Mouse (Mus musculus) small intestine, adult 2 months (tissue): Measurements from ENCODE around the gene Sult1e1. TPM values are rescaled to one million over a fixed set of nuclear protein-coding genes. Genes with fewer than 3 reads are reported as not detected.

Experiments used
- H3K27ac ChIP-seq: fragments of 200-500 bp; 2 replicates; pipeline ENCODE4 v1.5.1; 2012; ENCODE audit warnings: low read depth, low read length, control low read depth, inconsistent platforms; ENCODE audit not compliant: insufficient read depth
- H3K27me3 ChIP-seq: fragments of 200-500 bp; 2 replicates; pipeline ENCODE4 v1.6.1; 2012; ENCODE audit warnings: mild to moderate bottlenecking, moderate library complexity, low read length, inconsistent platforms; ENCODE audit not compliant: control insufficient read depth, insufficient read depth
- H3K36me3 ChIP-seq: fragments of 200-500 bp; 2 replicates; pipeline ENCODE4 v1.6.1; 2012; ENCODE audit warnings: mild to moderate bottlenecking, low read length, control low read depth, inconsistent platforms; ENCODE audit not compliant: control insufficient read depth, insufficient read depth
- H3K4me1 ChIP-seq: fragments of 200-500 bp; 2 replicates; pipeline ENCODE4 v1.6.1; 2012; ENCODE audit warnings: low read length, inconsistent platforms, mixed read lengths; ENCODE audit not compliant: control insufficient read depth, insufficient read depth, insufficient read length
- H3K4me3 ChIP-seq: fragments of 200-500 bp; 2 replicates; pipeline ENCODE4 v1.5.1; 2012; ENCODE audit warnings: low read depth, mild to moderate bottlenecking, control low read depth, inconsistent platforms, low read length, moderate library complexity
- CTCF ChIP-seq: fragments of 200-500 bp; IDR thresholded peaks from 2 replicates; pipeline ENCODE4 v1.5.1; 2012; ENCODE audit warnings: low read depth, mild to moderate bottlenecking, control low read depth, inconsistent platforms, low read length, moderate library complexity, mixed read lengths; ENCODE audit not compliant: insufficient replicate concordance, insufficient read length; ENCODE audit errors: extremely low read depth
- POLR2A ChIP-seq: fragments of 200-500 bp; IDR thresholded peaks from 2 replicates; pipeline ENCODE4 v1.6.1; 2012; ENCODE audit warnings: low read depth, mild to moderate bottlenecking, control low read depth, inconsistent platforms, low read length, moderate library complexity
- WGBS: fragments of 180-500 bp; shearing (Covaris S2); methylation state at CpG from one replicate; pipeline ENCODE4 v1.1.7; 2018; 5-methylcytosine and 5-hydroxymethylcytosine counted together
- polyA plus RNA-seq: library from polyadenylated mRNA; depleted of rRNA; stranded (reverse); fragments of >200 nt; gene quantifications from 2 replicates; pipeline ENCODE4 v1.2.3, GENCODE M21; 2012; rRNA removed

Gene Sult1e1
- polyA plus RNA-seq, result not detected in 2 replicates

DNA sequence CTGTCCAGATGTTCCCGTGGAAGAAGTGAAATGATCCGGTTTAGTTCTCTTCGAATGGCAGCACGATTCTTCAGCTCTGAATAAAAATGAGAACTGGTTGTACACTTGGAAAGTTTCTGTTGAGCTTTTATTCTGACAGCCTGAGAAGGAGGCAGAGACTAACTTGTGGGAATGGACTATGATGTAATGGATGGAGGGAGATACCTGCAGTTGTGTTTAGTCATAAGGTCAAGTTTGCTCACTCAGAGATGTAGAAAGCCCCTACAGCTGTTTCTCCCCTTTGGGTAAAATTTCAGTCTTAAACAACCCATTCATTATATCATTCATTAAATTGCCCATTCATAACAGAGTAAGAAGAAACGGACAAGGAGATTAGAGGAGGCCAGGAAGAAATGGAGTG, at the start of gene Sult1e1:
Sult1e1 (minus strand) TSS at position 101 of the 400 bp plus-strand sequence.
- H3K4me1 ChIP-seq, result no peaks in the 10 kb centered on the region
- no peak within 1 kb of the TSS for H3K27ac ChIP-seq
- no peak within 1 kb of the TSS for H3K4me3 ChIP-seq
- no peaks in the 10 kb centered on the region for H3K36me3 ChIP-seq
- WGBS, result 82% methylated on average over 5 of the region's 5 CpGs
- TF ChIP-seq CTCF (no peak), POLR2A (no peak)
- H3K27me3 ChIP-seq, result no peaks in the 10 kb centered on the region

DNA sequence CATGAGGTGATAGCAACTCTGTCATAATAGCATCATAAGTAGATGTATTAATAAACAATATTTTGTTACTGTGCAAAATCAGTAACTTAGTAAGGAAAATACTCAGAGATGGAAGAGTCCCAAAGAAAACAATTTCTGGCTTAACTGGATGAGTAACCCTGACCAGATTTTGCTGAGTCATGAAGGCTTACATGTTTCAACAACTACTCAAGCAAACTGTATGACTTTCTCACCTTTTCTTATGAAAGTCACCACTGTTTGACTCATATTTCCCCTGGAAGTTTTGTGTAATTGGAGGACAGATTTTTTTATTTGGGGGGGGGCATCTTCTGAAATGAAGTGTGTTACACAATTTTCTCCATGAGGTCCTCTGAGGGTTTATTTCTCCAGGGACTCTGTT, 31.3 kb upstream of the Sult1e1 start:
- no peaks in the 10 kb centered on the region for H3K36me3 ChIP-seq
- H3K27ac ChIP-seq, result no peak overlapping the region
- no peak overlapping the region for H3K4me3 ChIP-seq
- no peaks in the 10 kb centered on the region for H3K4me1 ChIP-seq
- no peak for TF ChIP-seq CTCF
- no peak for TF ChIP-seq POLR2A
- no peaks in the 10 kb centered on the region for H3K27me3 ChIP-seq

DNA sequence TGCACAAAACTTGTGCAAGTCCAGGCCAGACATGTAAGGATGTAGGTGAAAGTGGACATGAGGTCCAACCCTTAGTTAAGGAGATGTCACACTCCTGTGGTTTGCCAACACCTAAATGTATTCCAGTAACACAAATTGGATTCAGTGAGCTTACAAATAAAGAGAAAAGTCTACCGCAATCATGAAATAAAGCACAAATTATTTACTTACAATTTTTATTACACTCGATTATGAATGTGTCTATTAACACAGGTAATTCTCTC, 23.7 kb upstream of the Sult1e1 start:
- Histone ChIP-seq H3K27ac (no peak overlapping the region), H3K4me3 (no peak overlapping the region), H3K36me3 (no peaks in the 10 kb centered on the region), H3K4me1 (no peaks in the 10 kb centered on the region), H3K27me3 (no peaks in the 10 kb centered on the region)
- TF ChIP-seq POLR2A (no peak), CTCF (no peak)
- 91% methylated on average over 2 of the region's 2 CpGs for WGBS

DNA sequence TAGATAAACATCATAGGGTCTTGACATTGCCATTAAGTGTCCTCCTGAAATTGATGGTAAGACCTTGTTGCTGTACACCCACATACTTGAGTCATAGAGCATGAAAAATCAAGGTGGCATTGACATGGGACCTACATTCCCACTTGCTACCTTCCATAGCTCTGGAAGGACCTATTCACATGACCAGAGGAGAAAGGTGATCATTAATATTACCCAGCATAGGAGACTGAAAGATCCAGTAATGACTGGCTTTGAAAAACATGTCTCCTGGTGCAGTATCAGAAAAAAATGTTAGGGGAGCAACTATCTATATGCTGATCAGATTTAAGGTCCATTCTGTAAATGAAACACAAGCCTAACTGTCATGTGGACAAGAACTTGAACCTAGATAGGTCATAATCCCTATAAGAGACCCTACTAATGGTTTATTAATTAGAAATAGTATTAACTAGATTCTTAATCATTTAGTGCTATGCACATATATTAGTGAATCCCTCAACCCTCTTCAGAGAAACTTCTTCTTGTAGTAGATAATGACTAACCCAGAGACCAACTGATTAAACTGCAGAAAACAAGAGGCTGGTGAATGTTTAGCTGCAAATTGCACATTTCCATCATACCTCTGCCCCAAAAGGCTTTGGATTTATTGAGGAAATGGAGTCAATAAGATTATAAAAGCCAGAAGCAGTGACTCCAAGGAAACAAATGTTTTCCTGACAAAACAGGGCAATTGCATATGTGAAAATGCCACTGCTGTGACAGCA, 23.2 kb upstream of the Sult1e1 start:
- no peaks in the 10 kb centered on the region for H3K4me1 ChIP-seq
- H3K4me3 ChIP-seq, result no peak overlapping the region
- no peak overlapping the region for H3K27ac ChIP-seq
- no peak for TF ChIP-seq CTCF
- no peaks in the 10 kb centered on the region for H3K36me3 ChIP-seq
- no peaks in the 10 kb centered on the region for H3K27me3 ChIP-seq

DNA sequence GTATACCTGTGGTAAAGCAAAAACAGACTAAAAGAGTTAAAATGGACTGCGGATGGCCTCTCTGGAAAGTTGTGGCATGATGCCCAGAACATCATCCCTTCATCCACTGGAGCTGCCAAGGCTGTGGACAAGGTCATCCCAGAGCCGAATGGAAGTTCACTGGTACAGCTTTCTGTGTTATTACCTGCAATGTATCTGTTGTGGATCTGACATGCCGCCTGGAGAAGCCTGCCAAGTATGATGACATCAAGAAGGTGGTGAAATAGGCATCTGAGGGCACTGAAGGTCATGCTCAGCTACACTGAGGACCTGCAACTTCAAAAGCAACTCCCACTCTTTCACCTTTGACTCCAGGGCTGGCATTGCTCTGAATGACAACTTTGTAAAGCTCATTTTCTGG, 9.6 kb upstream of the Sult1e1 start:
- Histone ChIP-seq H3K27me3 (no peaks in the 10 kb centered on the region), H3K4me3 (no peak overlapping the region), H3K36me3 (no peaks in the 10 kb centered on the region), H3K27ac (no peak overlapping the region), H3K4me1 (no peaks in the 10 kb centered on the region)
- WGBS, result 63% methylated on average over 3 of the region's 3 CpGs
- TF ChIP-seq POLR2A (no peak), CTCF (no peak)

DNA sequence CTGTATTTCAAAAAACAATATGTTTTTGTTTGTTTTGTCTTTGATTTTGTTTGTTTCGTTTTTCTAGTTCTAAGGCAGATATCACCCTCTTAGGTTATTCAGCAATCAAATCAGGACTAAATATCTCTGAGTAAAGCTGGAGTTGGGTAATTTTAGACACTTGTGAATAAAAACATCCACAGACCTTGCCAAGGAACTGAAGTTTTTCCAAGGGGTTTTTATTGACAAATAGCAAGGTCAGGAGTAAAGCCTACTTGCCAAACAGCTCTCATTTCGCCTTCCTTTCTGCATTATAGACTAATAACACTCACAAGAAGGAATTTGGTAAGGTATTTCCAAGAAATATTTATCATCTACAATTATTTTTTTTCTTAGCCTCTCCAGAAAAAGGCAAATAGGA, 6.5 kb upstream of the Sult1e1 start:
- 66% methylated on average over 2 of the region's 2 CpGs for WGBS
- Histone ChIP-seq H3K4me3 (no peak overlapping the region), H3K36me3 (no peaks in the 10 kb centered on the region), H3K27me3 (no peaks in the 10 kb centered on the region), H3K4me1 (no peaks in the 10 kb centered on the region), H3K27ac (no peak overlapping the region)
- TF ChIP-seq POLR2A (no peak), CTCF (no peak)

DNA sequence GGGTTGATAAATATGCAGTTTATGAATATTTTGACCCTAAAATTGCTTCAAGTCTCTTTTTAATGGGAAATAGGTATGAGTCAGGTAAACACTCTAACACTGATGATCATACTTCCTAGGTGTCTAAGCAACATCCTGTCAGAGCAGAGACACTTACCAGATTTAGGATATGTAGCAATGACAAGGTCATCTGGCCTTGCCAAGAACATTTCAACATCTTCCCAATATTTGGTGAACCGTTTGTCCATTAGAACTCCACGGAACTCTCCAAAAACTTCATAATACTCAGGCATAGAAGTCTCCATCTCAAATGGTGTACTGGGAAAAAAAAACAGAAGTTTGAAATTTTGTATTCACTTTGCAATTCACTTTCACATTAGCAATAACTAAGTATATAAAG, 1.5 kb downstream of the Sult1e1 start:
- Histone ChIP-seq H3K4me1 (no peaks in the 10 kb centered on the region), H3K27ac (no peak overlapping the region), H3K27me3 (no peaks in the 10 kb centered on the region), H3K36me3 (no peaks in the 10 kb centered on the region), H3K4me3 (no peak overlapping the region)
- WGBS, result 87% methylated on average over 2 of the region's 2 CpGs
- TF ChIP-seq POLR2A, result no peak
- TF ChIP-seq CTCF, result no peak
